Mouse (Mus musculus) small intestine, adult 2 months (tissue): ENCODE measurements at regions not wholly inside any gene's neighbourhood (a gene's known extent, or its start where the extent isn't known, plus 50 kb on each side); places are given as distances from the start of the nearest gene placed in this dataset.

Source experiments
- CTCF ChIP-seq: fragments of 200-500 bp; IDR thresholded peaks from 2 replicates; pipeline ENCODE4 v1.5.1; 2012; ENCODE audit warnings: low read depth, mild to moderate bottlenecking, control low read depth, inconsistent platforms, low read length, moderate library complexity, mixed read lengths; ENCODE audit not compliant: insufficient replicate concordance, insufficient read length; ENCODE audit errors: extremely low read depth
- POLR2A ChIP-seq: fragments of 200-500 bp; IDR thresholded peaks from 2 replicates; pipeline ENCODE4 v1.6.1; 2012; ENCODE audit warnings: low read depth, mild to moderate bottlenecking, control low read depth, inconsistent platforms, low read length, moderate library complexity

DNA sequence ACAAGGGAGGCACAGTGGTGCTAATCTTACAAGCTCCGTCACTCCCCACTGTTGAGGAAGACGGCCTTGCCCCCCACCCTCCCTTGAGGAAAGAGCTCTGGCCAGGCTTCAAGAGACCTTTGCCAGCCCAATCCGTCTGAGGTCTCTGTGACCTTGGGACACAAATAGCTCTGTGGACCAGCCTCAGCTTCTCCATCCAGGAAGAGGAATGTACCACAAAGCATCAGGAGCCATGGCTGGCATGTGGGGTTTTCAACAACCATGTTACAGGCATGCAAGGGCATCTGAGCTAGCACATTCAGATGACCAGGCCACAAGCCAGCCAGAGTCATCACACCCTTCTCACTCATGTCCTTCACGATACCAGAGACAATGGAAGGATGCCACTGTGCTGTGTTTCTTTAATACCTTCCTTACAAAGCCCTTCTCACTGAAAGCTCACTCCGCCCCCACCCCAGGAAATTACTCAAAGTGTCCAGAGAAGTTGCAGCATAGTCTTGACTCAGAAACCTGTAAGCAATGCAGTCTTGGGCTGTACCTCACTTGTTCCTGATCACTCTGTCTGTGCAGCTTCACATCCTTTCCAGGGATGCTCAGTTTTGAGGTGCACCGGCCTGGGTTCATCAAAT is 148.8 kb upstream of the Rreb1 start:
- no peak for TF ChIP-seq POLR2A
- TF ChIP-seq CTCF, result no peak
